Mouse (Mus musculus) heart, embryonic 16.5 days (tissue): Measurements from ENCODE around the gene Gm44503. TPM values are rescaled to one million over a fixed set of nuclear protein-coding genes. Genes with fewer than 3 reads are reported as not detected.

ENCODE experiments used
- ATAC-seq: fragments of 200-750 bp; cut with Nextera tagmentation; replicated peaks from 2 replicates; pipeline ENCODE4 v1.8.0; 2017; ENCODE audit warnings: moderate number of reproducible peaks; ENCODE audit not compliant: insufficient read depth, low FRiP score; ENCODE audit errors: extremely low read depth
- H3K27ac ChIP-seq: fragments of 300-500 bp; sonication (generic); 2 replicates; pipeline ENCODE4 v1.5.1; 2014; ENCODE audit warnings: mild to moderate bottlenecking, low read length, control low read depth, moderate library complexity
- H3K27me3 ChIP-seq: fragments of 300-500 bp; sonication (generic); 2 replicates; pipeline ENCODE4 v1.6.1; 2014; ENCODE audit warnings: low read length, mixed read lengths; ENCODE audit not compliant: control insufficient read depth, insufficient read depth
- H3K36me3 ChIP-seq: fragments of 300-500 bp; sonication (generic); 2 replicates; pipeline ENCODE4 v1.6.1; 2014; ENCODE audit not compliant: control insufficient read depth, insufficient read depth
- H3K4me1 ChIP-seq: fragments of 300-500 bp; sonication (generic); 2 replicates; pipeline ENCODE4 v1.6.1; 2014; ENCODE audit warnings: low read length, mixed read lengths; ENCODE audit not compliant: control insufficient read depth, insufficient read depth
- H3K4me2 ChIP-seq: fragments of 300-500 bp; sonication (generic); 2 replicates; pipeline ENCODE4 v1.6.1; 2014; ENCODE audit warnings: low read depth, mild to moderate bottlenecking, control low read depth, low read length
- H3K4me3 ChIP-seq: fragments of 300-500 bp; sonication (generic); 2 replicates; pipeline ENCODE4 v1.5.1; 2014; ENCODE audit warnings: mild to moderate bottlenecking, control low read depth, low read length
- H3K9ac ChIP-seq: fragments of 300-500 bp; sonication (generic); 2 replicates; pipeline ENCODE4 v1.6.1; 2014; ENCODE audit warnings: low read length, control low read depth
- H3K9me3 ChIP-seq: fragments of 300-500 bp; sonication (generic); replicated peaks from 2 replicates; pipeline ENCODE4 v1.6.1; 2016; ENCODE audit warnings: low read length; ENCODE audit not compliant: control insufficient read depth
- WGBS: fragments of 180-500 bp; shearing (Covaris S2); extraction: QIAGEN DNeasy Blood & Tissue Kit; methylation state at CpG from one replicate; pipeline ENCODE4 v1.1.7; 2014; 5-methylcytosine and 5-hydroxymethylcytosine counted together
- microRNA-seq: library from miRNA; unstranded; fragments of <30 nt; microRNA quantifications from one replicate; pipeline ENCODE4, GENCODE M21; 2017
- polyA plus RNA-seq: library from polyadenylated mRNA; unstranded; fragments of >200 nt; fragmentation: Nextera tagmentation; extraction: Ambion mirVana; gene quantifications from 2 replicates; pipeline ENCODE4 v1.2.1, GENCODE M21; 2015

The Gm44503 gene
- polyA plus RNA-seq, 1 experiment from 2014 or later: not detected

DNA sequence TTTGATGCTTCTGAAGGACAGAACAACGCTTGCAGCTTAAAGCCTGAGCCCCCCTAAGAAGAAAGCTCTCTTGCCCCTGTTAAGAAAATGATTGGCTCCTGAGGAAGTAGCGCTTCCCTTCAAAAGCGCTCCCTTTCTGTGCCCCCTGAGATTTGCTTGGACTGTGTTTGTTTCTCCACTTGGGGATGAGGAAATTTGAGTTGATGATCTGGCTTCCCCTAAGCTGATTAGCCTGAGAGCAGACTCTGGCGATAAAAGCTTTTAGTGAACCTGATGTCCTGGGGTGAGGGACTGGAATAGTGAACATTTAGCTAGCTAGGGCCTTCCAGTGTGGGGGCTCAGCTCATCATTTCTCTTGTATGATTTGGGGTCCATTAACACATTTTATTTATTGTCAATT lies 90.3 kb downstream of the Gm44503 start:
- Histone ChIP-seq H3K27ac (no peak overlapping the region), H3K4me3 (no peak overlapping the region), H3K27me3 (no peaks in the 10 kb centered on the region), H3K9me3 (no peaks in the 10 kb centered on the region), H3K4me2 (no peak overlapping the region), H3K36me3 (no peaks in the 10 kb centered on the region), H3K4me1 (peaks cover 6% of the 10 kb centered on the region; the same call in 1 of the 2 replicates), H3K9ac (no peak overlapping the region)
- WGBS: 14% methylated on average over 4 of the region's 4 CpGs
- ATAC-seq: no peak

DNA sequence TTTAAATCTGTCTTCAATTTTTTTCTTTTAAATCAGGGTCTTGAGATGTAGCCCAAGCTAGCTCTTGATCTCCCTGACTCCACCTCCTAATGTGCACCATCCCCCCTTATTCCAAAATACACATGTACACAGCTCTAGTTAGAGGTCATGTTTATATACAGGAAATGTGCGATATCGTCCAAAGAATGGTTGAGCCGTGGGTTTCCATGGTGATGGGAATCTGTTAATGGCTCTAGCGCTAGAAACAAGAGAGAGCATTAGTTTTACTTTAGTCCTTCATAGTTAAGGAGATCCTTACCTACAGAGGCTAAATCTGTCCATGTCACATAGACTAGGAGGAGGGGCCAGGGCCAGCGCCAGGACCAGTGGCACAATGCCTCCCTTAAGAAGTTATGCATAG lies 91.2 kb downstream of the Gm44503 start:
- no peak overlapping the region for H3K27ac ChIP-seq
- no peaks in the 10 kb centered on the region for H3K27me3 ChIP-seq
- H3K9me3 ChIP-seq: no peaks in the 10 kb centered on the region
- WGBS: 52% methylated on average over 5 of the region's 5 CpGs
- H3K4me2 ChIP-seq: no peak overlapping the region
- peaks cover 6% of the 10 kb centered on the region; the same call in 1 of the 2 replicates for H3K4me1 ChIP-seq
- no peaks in the 10 kb centered on the region for H3K36me3 ChIP-seq
- H3K4me3 ChIP-seq: no peak overlapping the region
- ATAC-seq: no peak
- H3K9ac ChIP-seq: no peak overlapping the region

DNA sequence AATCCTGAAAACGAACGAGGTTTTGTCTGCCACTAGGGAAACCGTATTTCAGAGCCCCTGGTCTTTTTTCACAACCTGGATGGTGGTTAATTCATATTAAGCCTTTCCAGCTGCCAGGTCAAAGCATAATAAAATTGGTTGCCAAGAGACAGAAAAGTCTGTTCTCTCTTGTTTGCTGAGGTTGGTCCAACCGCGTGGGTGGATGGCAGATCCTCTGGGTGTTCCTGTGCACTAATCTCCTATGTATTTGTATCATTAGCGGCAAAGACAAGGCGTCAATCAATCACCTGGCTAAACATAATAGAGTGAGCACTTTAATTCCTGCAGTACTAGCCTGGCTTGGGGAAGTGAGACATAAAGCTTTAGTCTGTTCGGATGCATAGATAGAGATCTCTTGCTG lies 92.0 kb downstream of the Gm44503 start:
- H3K4me2 ChIP-seq: no peak overlapping the region

DNA sequence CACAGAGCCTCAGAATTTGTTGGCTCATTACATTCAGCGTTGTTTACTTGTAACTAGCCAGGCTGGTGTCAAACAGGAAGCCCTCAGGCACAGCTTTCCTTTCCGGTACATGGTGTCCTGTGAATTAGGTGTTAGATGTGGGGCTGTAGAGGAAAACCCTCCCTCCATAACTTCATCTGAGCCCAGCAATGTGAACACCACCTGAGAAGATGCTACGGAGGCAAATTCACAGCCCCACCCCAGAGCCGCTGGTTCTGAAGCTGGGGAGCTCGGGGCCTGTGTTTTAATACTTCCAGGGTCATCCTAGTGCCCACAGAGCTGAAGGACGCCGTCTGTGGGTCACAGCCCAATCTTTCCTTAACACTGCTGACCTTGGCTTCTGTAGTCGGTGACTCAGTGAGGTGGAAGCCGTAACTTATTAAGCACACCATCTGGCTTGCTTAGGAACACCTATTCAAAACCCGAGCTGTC lies 96.8 kb downstream of the Gm44503 start:
- H3K36me3 ChIP-seq: no peaks in the 10 kb centered on the region
- 54% methylated on average over 10 of the region's 10 CpGs for WGBS
- H3K9me3 ChIP-seq: no peaks in the 10 kb centered on the region
- H3K27me3 ChIP-seq: no peaks in the 10 kb centered on the region
- ATAC-seq: no peak
- H3K27ac ChIP-seq: no peak overlapping the region
- H3K9ac ChIP-seq: no peak overlapping the region
- no peak overlapping the region for H3K4me3 ChIP-seq
- no peak overlapping the region for H3K4me2 ChIP-seq
- no peaks in the 10 kb centered on the region for H3K4me1 ChIP-seq

More for the DNA sequence above, 92.0 kb downstream of the Gm44503 start:
- H3K27ac ChIP-seq: no peak overlapping the region
- WGBS: 59% methylated on average over 8 of the region's 8 CpGs
- H3K9ac ChIP-seq: no peak overlapping the region
- no peak overlapping the region for H3K4me3 ChIP-seq
- 0 out of 2 replicates have a peak, but pooled peaks cover 3% of the 10 kb centered on the region for H3K4me1 ChIP-seq
- no peak for ATAC-seq
- no peaks in the 10 kb centered on the region for H3K9me3 ChIP-seq
- no peaks in the 10 kb centered on the region for H3K36me3 ChIP-seq
- no peaks in the 10 kb centered on the region for H3K27me3 ChIP-seq

DNA sequence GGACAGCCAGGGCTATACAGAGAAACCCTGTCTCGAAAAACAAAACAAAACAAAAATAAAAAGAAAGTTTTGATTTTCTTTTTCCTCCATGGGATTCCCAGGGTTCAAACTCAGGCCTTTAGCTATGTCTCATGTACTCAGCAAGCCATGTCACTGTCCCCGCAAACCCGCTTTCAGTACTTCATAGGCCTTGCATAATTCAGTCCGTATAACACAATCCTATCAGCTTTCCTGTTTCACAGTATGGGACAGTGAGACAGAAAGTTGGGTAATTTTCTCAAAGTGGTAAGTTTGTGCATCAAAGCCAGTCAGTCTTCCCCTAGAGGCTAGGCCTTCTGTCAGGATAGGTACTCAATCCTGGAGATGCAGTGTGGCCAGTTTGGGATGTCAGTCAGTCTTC lies 100.6 kb downstream of the Gm44503 start:
- WGBS: 84% methylated on average over 4 of the region's 4 CpGs
- 0 out of 2 replicates have a peak, but pooled peaks cover 2% of the 10 kb centered on the region for H3K4me1 ChIP-seq
- no peaks in the 10 kb centered on the region for H3K27me3 ChIP-seq
- H3K9ac ChIP-seq: no peak overlapping the region
- H3K9me3 ChIP-seq: no peaks in the 10 kb centered on the region
- H3K4me2 ChIP-seq: no peak overlapping the region
- no peak overlapping the region for H3K4me3 ChIP-seq
- no peaks in the 10 kb centered on the region for H3K36me3 ChIP-seq
- no peak overlapping the region for H3K27ac ChIP-seq
- ATAC-seq: no peak

DNA sequence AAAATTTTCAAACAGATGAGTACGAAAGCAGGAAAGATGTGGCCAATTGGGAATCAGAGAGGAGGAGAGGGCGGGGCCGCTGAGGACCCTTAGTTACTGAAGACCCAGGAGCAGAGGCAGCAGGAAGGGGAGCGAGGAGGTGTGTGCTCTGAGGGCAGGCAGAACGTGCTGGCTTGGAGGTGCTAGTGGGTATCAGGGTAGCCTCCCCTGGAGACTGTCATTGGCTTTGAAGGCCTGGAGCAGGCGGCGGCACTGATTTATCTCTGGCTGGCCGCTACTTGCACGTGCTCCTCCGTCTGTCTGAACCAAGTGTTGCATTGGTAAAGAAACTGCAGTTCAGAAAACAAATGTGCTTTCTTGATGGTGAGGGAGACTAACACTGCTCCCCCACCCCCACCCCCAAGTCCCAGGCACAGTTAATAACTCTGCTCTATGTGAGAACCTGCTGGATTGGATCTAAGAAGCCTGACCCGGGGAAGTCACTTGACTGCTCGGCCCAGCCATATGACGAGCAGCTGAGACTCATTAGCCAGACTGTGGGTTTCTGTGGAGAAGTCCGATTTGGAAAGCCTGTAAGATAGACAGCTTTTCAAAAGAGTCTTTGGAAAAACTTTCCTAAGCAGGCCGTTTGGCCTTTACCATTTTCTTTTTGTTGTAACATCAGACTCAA lies 105.1 kb downstream of the Gm44503 start:
- Histone ChIP-seq H3K4me2 (peak overlapping the region; percentile 48), H3K27me3 (no peaks in the 10 kb centered on the region), H3K9me3 (no peaks in the 10 kb centered on the region), H3K9ac (no peak overlapping the region), H3K27ac (no peak overlapping the region), H3K4me3 (no peak overlapping the region), H3K4me1 (peaks cover 11% of the 10 kb centered on the region), H3K36me3 (no peaks in the 10 kb centered on the region)
- WGBS: 29% methylated on average over 15 of the region's 15 CpGs
- ATAC-seq: no peak

Small RNA genes lying within 50 kb of the gene (microRNA-seq; reads per million reads assigned to microRNA genes)
- not detected for gene Gm27353

Other genes starting within 250 kb of the Gm44503 start
- gene Prtg, start 152.0 kb upstream of the Gm44503 start, polyA plus RNA-seq: 0.29 TPM in 2 replicates
- gene Pygo1, start 33.2 kb upstream of the Gm44503 start, polyA plus RNA-seq: 1.9 TPM in 2 replicates
- gene Dyx1c1, start 67 bp upstream of the Gm44503 start, polyA plus RNA-seq: 0.45 and 0.84 TPM in 2 replicates
- gene Ccpg1os, start 26.5 kb downstream of the Gm44503 start, polyA plus RNA-seq: 16.2 and 16.4 TPM in 2 replicates
- gene Ccpg1, start 26.6 kb downstream of the Gm44503 start, polyA plus RNA-seq: 30.0 and 35.8 TPM in 2 replicates
- 7.2 and 7.5 TPM in 2 replicates for gene Pigb, start 81.5 kb downstream of the Gm44503 start, polyA plus RNA-seq
- gene Rab27a, start 86.0 kb downstream of the Gm44503 start, polyA plus RNA-seq: 7.7 and 11.5 TPM in 2 replicates
- 0.18 TPM in 1 of 2 replicates, not detected in the other for gene Khdc3, start 143.0 kb downstream of the Gm44503 start, polyA plus RNA-seq
- not detected in 2 replicates for gene Gm20509, start 143.6 kb downstream of the Gm44503 start, polyA plus RNA-seq
- gene Rsl24d1, start 154.6 kb downstream of the Gm44503 start, polyA plus RNA-seq: 78.8 and 86.3 TPM in 2 replicates